Mouse (Mus musculus): ENCODE measurements at regions not wholly inside any gene's neighbourhood (a gene's known extent, or its start where the extent isn't known, plus 50 kb on each side); places are given as distances from the start of the nearest gene placed in this dataset.

DNA sequence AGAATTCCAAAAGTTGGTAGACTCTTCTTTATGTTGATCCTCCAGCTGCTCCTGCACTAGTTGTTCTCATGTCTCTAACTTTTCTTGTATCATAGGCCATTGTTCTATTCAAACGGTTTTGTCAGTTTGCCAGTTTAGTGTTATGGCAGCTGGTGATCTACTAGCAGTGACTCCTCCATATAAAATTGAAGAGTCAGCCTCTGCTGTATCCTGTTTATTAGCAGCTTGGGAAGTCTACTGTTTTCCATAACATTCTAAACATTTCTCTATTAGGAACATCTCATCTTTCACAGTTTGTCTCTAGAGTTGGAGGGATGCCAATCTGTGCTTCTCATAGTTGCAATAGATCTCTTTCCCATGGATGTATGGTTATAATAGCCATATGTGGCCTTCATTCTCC is 58.6 kb downstream of the Drd1 start:
- no peak for DNase-seq (ENCODE audit: low spot score in 2 of 2)

DNA sequence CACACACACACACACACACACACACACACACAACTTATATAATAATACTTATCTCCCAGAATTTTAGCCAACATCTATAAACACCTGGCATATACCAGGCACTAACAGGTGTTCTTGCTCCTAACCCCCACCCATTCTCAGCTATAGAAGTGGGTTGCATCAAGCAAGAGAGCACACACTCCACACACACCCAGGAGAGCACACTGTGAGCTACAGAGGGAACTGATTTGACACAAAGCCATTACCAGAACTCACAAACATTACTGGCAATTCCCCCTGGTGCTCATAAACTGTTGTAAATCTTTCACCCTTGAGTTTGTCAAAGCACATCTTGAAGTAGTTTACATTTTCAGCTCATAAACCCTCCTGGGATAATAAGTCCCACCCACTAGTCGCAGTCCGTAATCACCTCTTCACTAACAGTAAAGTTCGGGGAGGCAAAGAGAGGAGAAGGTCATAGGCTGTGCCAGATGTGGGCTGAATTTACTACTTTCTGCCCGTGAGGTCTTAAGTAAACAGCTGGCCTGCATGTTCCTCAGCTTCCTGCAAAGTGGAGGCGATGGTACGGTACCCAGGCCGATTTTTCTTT is 62.5 kb downstream of the Drd1 start:
- no peak for DNase-seq (ENCODE audit: low spot score in 2 of 2)

DNA sequence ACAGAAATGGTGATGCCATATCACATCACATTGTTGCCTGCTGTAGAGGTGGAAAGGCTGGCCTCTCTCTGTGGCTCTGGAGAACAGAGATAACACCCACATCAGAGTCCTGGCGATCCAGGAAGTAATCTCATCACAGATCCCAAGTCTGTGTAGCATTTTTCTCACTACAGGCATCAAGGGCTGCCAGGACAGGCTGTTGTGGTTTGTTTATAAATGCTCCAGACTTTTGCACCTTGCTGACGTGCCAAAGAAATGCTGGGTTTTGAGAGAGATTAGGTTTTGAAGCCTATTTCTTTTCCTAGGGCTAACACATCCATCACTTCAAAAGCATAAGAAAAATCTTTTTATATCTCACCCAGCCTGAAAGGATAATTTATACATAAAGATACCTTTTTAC is 76.3 kb downstream of the Drd1 start:
- DNase-seq (ENCODE audit: low spot score in 2 of 2) = no peak

DNA sequence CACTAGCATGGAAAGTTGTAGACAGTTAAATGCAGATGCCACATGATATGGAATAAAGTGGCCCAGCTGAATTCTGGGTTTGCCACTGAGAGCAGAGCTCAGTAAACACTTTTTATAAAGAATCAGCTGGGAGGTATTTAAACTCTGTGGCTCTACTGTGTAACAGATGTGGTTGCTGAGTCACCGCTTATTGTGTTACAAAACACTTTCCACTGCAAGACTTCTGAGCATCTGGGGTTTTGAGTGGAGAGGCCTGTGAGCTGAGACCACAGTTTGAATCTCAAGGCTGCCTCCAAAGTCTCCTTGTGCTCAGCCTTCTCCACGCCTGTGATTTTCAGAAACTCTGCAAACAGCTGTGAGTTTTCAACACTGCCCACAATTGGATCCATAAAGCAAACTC is 86.1 kb downstream of the Drd1 start:
- DNase-seq (ENCODE audit: low spot score in 2 of 2) = no peak

DNA sequence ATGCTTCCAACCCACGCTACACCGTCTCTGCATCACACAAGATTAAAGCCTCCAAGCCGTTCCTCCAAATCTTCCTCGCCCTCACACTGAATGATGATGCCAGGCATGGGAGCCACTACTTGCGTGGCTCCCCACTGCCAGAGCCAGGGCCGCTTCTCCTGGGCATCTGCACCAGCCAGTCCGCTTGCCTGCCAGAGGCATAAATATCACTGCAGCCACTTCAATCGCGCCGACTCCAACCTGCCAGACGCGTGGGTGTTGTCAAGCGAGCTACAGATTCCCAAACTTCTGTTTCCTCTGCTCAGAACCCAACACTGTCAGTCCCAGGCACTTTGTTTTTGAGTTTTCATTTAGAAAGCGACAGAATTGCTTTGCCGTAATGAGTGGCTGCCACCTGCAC is 99.3 kb downstream of the Drd1 start:
- no peak for DNase-seq (ENCODE audit: low spot score in 2 of 2)

DNA sequence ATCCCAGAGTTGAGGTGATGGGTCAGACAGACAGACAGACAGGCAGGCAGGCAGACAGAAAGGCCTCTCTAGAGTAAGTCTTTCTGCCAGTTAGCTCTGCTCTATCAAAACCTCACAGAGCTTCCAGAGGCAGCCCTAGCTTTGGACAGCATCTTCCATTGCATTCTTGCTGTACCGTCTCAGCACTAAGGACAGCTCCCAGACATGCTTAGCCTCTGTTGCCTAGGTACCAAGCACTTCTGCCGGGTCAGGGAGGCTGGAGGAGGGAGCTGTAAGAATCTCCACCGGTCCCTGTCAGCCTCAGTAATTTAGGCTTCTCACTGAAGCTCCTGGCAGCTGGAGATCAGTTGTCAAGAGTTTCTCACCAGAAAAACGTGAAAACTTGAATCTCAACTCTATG is 107.4 kb downstream of the Drd1 start:
- DNase-seq (ENCODE audit: low spot score in 2 of 2) = no peak

DNA sequence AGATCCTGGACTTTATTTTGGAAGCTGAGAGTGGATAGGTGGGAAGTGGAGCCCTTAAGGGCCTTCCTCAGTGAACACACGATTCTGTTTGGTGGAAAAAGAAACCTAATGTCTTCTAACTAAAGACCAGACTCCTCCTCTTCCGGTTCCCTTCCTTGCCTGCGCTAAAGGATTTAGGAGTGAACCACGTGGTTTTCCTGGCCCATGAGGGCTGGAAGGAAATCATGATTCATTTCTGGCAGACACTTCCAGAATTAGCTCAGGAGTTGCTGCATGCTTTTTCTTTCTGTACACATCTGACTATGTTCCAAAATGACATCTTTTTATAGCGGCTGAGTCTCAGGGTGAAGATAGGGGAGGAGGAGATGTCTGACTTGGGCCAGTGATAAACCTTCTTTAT is 109.8 kb downstream of the Drd1 start:
- no peak for DNase-seq (ENCODE audit: low spot score in 2 of 2)

DNA sequence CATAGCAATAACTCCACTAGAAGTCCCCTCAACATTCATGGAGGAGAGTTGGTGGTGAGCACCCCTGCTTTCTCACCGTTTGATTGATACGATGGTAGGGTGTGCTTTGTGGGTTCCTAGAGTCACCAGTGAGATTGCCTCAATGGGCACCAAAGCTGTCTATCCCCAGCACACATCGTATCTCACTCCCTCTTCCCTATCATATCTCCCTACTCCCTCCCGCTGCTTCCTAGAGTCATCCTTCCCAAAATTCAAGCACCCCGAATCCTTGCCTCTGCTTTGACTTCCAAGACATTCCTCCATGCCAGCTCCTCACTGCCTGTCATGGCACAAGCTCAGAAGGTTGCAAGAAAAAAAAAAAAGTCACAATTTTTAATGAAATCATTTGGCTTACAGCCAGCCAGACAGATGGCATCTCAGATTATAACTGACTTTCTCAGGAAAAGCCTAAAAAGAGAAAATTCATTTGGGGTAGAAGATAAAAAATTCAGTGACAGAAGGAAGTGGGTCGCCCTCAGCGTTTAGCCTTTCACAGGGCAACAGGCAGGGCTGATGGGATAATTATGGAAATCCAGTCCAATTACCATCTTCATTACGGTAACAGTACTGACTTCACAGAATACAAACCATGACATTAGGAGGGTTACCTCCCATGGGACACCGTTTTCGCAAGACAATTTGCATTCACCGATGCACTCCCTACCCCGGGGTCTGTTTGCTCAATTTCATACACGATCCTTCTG is 114.3 kb downstream of the Drd1 start:
- no peak for DNase-seq (ENCODE audit: low spot score in 2 of 2)

DNA sequence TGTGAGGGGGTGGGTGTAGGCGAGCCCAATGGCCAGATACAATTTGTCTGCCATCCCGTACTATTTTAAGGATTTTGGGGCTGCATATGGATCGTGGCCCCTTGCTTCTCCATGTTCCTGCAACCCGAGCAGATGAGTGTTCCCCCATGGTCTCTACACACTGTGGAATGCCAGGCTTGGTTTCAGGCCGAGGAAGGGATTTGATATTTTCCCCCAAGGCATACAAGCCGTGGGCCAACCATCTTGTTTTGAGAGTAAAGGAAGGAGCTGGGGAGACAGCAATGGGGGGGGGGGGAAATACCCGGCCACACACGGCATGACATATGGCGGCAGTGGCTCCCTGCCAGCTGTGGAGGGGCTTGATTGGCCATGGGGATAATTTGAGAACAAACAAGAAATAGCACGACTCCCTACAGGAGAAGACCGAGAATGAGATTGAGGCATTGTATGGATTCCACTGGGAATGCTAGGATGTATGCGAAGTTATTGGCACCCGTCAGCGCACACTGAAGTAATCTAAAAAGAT is 120.3 kb downstream of the Drd1 start:
- no peak for DNase-seq (ENCODE audit: low spot score in 2 of 2)

DNA sequence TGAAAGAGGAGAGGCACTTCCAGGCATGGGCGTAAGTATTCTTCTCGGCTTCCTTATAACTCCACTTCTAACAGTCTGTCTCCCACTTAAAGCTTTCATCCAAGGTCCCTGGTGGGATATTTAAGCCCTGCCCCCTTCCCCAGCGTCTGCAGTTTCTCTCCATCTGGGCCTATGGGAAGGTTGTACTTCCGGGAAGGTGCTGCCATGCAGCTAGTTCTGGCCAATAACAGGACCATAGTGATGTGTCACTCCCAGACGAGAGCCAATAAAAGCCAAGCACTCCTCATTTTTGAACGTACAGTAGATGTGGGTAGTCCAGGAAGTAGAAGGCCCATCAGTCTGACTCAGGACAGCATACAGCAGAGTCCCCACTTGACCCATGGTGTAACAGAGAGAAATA is 121.0 kb downstream of the Drd1 start:
- no peak for DNase-seq (ENCODE audit: low spot score in 2 of 2)

DNA sequence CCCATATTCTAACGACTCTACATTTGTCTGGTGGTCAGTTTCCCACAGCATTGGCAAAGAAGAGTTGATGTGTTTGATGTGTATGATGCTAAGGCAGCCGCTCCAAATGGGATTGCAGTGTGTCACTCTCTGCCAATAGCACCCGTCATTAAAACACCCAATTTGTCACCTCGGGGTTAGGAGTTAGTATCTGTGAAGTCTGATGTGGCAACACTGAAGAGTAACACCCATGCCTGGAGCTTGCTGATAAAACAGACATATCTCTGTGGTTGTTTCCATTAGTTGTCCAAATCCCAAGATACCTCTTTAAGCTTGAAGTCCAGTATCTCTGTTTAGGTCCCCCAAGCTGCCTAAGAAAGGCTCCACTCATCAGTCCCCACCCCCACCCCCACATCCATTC is 129.4 kb downstream of the Drd1 start:
- DNase-seq (ENCODE audit: low spot score in 2 of 2) = no peak

DNA sequence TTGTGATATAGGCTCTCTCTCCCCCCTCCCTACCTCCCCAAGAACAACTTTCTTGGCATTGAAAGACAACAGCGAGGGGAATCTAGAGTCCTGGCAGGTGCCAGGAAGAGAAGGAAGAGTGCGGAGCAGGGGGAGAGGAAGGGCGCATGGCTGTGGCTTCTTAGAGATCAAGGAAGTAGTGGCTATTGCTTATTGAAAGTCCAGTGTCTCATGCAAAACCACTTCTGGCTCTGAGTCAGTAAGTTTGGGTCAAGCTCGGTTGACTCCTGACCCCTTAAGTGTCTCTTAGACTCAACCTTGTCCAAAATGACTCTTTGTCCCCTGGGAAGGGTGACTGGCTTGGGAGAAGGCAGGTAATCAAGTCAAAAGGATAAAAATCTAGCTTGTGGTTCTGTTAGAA is 131.1 kb downstream of the Drd1 start:
- no peak for DNase-seq (ENCODE audit: low spot score in 2 of 2)

DNA sequence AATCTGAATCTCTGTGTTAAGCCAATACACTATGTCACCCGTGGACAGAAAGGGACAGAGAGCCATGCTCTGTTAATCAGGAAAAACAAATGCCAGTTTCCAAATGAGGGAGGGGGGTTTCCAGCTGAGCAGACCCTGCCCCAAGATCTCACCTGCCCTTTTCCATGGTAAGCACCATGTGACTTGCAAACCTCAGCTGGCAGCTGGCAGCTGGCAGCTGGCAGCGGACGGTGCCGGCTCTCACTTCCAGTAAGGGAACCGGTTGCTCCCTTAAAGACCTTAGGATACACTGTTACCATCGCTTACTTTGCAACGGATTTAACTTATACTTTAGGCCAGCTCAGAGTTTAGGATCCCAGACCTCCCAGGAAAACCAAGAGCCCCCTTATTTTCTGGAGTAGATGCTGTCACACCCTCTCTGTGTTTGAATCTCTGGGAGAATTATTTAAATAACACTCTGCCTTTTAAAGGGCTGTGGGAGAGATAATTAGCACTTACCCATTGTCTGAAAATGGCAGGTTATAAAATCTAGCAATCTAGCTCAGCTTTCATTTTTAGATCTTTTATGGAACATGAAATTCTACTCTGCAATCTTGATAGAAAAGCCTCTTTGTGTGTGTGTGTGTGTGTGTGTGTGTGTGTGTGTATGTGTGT is 131.7 kb downstream of the Drd1 start:
- no peak for DNase-seq (ENCODE audit: low spot score in 2 of 2)

DNA sequence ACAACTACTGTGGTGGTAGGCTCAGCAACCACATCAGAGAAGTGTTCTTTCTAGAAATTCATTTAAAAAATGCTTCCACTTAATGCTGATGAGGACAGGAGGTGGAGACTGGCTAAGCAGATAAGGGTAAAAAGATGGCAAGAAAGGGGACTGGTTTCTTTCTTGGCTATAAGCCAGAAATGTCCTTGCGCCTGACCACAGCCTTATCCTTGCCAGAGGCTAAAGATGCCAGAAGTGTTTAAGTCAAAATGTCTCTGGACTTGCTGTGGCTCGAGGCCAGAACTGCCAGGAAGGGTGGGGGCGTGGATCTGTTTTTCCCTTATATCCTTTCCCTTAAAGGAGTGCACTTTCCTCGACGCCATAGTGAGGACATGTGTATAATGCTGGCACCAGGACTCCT is 133.7 kb downstream of the Drd1 start:
- DNase-seq (ENCODE audit: low spot score in 2 of 2) = no peak

DNA sequence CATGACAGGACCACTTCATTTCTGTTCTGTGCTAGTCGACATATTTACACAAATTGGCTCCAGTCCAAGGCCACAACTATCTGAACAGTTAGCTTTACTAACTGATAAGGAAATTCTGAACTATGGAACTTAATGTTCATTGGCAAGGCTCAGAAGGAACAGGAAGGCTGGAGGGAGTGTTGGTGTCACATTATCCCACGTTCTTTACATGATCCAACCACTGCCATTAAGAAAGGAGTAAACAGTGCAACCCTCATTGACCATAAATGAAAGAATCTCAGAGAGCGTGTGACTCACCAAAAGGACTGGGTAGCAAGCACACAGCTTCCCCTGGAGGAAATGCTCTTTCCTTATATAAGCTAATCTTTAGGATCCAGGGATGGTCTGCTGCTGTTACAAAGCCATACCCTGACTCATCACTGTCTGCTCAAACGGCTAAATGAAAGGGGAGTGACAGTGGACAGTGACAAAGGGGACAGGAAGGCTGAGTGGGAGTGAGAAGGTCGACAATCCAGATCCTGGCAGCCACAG is 135.6 kb downstream of the Drd1 start:
- no peak for DNase-seq (ENCODE audit: low spot score in 2 of 2)

DNA sequence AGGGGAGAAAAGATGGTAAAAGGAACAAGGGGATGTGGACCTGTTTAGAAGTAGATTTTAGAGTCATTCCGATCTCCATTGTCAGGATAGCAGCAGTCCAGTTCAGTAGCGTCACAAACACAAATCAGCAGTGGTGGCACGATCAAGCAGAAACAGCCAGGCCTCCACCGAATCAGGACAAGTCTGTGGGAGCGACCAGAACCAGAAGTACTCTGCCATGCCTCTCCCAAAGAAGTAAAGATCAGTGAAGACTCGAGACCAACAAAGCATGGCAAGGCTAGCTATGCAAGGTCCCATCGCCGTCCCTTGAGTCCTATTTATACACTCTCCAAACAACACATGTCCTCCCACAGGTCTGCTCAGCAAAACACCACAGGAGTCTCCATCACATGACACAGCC is 140.0 kb downstream of the Drd1 start:
- DNase-seq (ENCODE audit: low spot score in 2 of 2) = no peak

DNA sequence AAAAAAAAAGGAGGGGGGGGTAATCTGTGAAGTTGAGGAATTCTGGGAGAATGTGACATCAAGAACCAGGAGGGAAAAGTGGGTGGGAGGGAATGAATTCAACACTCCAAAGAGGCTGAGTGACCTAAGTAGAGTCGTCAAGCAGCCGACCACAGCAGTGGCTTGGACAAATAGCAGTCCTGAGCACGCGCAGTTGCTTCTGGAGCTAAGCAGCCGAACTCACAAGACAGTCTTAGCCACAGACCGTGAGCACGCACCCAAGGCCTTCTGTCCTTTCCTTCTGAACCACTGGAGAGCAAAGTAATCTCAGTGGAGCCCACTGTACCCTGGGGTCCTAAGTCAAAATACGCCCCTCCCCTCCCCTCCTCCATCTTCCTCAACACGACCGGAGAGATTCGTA is 141.1 kb downstream of the Drd1 start:
- no peak for DNase-seq (ENCODE audit: low spot score in 2 of 2)

DNA sequence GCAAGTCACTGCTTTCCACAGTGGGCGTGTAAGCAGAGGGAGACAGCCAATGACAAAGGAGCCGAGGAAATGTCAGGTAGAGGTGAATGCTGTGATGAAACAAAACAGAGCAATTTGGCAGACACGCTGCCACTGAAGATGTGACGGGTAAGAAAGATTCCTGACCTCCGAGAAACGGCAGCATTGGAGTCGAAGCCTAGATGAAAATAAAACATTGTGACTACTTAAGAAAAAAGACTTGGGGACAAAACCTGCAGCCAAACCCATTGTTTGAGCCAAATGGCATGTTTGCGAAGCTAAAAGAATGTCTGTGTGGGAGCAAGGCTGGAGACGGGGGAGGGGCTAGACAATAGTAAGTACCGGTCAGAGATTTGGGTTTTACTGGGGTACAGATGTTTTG is 142.0 kb downstream of the Drd1 start:
- no peak for DNase-seq (ENCODE audit: low spot score in 2 of 2)

DNA sequence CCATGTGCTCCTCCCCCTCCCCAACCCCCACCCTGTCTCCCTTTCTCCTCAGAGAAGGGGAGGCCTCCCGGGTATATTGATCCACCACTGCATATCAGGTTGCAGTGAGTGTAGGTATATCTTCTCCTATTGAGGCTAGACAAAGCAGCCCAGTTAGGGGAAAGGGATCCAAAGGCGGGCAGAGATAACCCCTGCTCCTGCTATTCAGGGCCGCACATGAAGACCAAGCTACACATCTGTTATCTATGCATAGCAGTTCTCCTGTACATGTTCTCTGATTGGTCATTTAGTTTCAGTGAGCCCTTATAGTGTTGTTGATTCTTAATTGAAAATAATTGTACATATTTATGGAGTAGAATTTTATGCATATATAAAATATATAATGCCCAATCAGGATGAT is 143.7 kb downstream of the Drd1 start:
- no peak for DNase-seq (ENCODE audit: low spot score in 2 of 2)

DNA sequence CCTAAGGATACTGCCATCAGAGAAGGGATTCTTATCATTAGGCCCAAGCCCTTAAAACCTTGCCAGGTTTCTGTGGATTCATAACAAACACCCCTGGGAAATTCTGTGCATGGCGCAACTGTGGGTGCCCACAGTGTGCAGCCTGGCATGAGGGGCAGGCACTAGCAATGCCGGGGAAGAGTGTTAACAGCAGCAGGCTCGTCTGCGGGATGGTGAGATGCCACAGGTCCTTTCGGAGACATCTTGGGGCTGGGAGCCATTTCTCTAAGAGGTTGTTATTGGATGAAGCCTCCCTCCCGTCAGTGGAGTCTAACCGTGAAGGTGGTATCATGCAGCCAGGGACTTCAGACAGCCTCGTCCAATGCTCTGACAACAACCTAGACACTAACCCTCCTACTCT is 144.2 kb downstream of the Drd1 start:
- DNase-seq (ENCODE audit: low spot score in 2 of 2) = no peak

DNA sequence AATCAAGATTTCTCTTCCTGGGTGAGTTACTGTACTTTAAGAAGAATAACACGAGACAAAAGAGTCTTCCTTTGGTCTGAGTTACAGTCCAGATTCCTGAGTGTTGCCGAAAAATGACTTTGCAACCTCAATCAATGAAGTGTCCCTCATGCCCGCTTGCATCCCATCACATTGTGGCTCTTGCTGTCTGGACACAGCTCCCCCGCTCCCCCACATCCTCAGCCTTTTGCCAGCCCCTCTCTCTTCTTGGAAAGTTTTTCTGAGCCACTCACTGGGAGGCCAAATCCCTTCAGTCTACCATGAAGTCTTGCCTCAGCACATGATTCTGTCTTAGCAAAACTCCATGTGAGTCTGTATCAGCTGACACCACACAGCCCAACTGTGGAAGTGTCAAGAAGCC is 145.3 kb downstream of the Drd1 start:
- DNase-seq (ENCODE audit: low spot score in 2 of 2) = no peak

DNA sequence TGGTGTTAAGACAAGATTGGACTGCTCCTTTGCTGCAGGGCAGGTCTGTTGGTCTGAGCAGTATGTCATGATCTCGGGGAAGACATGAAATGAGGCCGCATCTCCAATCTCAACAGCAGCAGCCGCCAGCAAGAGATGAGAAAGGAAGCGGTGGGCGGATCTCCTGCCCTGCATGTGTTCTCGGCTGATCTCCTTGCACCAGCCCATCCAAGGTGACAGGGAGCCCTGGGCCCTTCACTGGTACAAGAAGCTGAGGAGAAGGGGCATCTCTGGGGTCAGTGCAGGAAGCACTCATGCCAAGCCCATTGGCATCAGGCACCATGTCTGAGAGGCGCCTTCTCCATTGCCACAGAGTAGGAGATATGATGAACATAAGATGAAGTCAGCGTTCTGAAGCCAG is 151.0 kb downstream of the Drd1 start:
- no peak for DNase-seq (ENCODE audit: low spot score in 2 of 2)

DNA sequence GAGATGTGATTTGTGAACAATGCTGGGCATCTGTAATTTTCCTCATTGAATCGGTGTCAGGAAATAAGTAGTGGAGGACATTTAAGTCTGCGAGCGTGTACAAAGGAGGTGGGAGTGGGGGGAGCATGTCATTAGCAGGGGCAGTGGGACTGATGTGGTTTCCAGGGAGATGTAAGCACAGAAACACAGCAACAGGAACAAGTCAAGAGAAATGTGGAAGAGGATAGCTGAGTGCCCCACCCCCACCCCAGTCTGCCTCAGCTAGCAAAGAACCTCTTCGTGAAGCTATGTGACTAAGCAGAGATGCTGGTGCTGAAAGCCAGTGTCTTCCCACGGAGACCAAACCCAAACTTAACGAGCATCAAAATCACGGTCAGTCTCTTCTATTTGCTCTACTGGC is 151.9 kb downstream of the Drd1 start:
- DNase-seq (ENCODE audit: low spot score in 2 of 2) = no peak
